Mouse (Mus musculus) T-helper 17 cell (primary cell): ENCODE results near the gene Tex47.

Source experiments
- in situ Hi-C, 2 experiments: fragments of 300-600 bp; cut with MboI, MseI; formaldehyde crosslinking; loops; 1 replicate in 1 of 2; 2 replicates in 1 of 2; pipeline ENCODE4 v1.15.1; 2025; ENCODE audit warnings: high pct_unique_total_duplicates in 2 of 2

Tex47 gene

DNA sequence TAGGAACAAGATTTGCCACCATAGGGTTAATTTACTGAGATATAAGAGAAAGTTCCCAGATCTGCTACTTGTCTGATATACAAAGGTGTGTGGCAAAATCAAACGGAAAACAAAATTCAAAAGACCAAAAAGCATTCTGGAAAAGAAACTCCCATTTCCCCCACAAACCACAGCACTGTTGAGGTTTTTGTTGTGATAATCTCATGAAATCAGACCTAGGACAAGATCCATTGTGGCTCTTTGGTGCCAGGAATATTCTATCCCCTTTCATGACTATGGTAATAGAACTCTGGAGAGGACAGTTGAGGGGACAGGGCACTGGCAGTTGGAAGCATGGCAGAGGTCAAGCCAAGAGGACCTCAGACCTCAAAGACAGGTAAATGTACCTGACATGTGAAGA lies at the start of gene Tex47:
Gene Tex47 (plus strand): TSS at position 301 of the 400 bp plus-strand sequence.
- in situ Hi-C loops = no loop called here

- in situ Hi-C loops = no loop called here
These were observed 27.1 kb upstream of the Tex47 start for GRCm38 (mm10) chr5:7276659-7277455.

DNA sequence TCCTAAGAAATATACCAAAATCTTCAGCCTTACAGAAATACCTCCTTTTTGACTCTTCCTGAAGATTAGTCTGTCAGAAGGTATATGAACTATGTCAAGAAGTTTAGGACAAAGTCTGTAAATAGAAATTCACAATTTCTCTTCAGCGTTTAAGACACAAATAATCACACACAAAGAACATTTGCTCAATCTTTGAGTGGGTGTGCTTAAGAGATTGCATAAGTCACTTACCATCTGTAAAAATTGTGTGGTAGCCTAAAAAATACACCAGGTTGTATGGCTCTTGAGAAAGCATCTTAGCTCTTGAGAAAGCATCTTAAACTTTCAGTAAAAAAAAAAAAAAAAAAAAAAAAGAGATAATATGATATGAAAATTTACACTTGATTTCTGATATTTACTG lies 19.6 kb upstream of the Tex47 start:
- in situ Hi-C loops = no loop called here

- in situ Hi-C loops = no loop called here
These were observed 950 bp upstream of the Tex47 start for GRCm38 (mm10) chr5:7302969-7303368.

DNA sequence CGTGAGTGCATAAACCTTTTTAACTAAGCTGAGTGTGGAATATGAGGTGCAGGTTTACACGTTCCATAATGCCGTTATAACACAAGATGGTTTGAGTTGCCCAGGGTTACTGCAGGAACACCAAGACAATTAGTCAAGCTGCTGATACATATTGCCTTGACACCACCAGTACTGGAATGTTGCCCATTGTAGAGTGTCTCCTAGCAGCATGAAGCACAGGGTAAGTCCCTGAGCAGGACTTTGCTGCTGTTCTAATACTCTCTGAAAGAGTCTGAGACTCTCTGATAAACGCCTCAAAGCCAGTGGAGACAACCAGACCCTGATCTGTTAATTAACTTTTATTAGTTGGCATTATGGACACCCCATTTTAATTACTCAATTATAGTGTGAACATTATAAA lies 21.7 kb downstream of the Tex47 start:
- in situ Hi-C loops = no loop called here

DNA sequence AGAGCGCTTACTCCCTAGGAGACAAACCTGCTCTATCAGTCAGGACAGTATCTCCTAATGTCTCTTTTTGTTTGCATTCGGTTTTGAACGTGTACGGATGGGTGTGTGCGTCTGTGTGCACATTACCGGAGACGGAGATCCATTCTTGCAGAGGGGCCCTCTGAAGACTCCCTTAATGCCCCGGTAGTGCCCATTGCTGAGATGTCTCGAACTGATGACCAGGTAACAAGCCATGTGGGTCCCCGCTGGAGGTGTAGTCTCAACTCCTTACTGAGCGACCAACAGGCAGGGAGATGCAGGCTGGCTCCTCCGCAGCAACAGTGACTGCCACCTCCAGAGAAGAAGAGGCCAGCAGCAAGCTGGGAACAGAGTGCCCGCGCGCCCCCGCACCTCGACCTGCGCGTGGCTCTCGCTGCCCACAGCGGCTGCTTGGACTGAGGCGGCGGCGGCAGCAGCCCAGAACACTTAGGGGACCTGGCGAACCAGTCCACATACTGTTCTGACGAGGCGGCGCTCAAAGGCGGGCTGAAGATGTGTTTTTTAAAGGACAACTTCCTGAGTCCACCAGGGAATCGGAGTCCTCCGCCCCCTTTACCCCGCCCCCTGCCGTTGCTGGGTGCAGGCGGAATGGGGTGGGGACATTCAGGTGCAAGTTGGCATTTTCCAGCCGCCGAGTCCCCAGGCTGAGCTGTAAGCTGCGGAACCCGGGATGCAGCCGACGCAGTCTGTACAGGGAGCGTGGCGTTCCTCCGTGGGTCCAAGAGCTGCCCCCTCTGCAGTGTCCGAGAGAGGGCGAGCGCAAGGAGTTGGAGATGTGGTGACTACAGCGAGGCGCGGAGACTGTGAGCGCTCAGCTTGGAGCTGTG lies 40.5 kb downstream of the Tex47 start, which contains the start of gene Zfp804b:
Gene Zfp804b (minus strand): TSS at position 612 of the 866 bp plus-strand sequence.
- in situ Hi-C loops = no loop called here

DNA sequence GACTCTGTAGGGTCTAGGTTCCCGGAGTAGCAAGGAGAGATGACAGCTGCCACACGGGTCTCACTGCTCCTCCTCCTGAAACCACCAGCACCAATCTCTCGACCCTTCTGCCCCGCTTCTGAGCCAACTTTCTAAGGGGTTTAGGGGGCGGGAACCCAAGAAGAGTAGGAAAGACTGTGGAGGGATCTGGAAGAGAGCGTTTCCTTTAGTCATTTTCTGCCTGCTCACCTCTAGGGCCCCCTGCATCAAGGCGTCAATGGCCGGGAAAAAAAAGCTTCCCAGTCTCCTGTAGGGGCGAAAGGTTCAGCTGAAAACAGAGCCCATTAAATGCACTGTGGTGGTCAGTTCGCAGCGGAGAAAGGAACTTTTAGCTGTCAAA lies 41.1 kb downstream of the Tex47 start:
- in situ Hi-C loops = no loop called here
